Mouse (Mus musculus): ENCODE measurements around the gene Gucy2g. TPM values are rescaled to one million over a fixed set of nuclear protein-coding genes. Genes with fewer than 3 reads are reported as not detected.

Gucy2g gene
- 1 to 10 TPM; 2.4 to 4.3 (median 3.3) TPM for total RNA-seq (2022)

- DNase-seq (ENCODE audit: low spot score in 2 of 2) = no peak
Measured at GRCm38 (mm10) chr19:55241186-55241645, at the start of gene Gucy2g. Gucy2g (minus strand) TSS chr19:55241236.

GRCm38 (mm10) chr19:55288974-55289373, 47.9 kb upstream of the Gucy2g start:
- no peak for DNase-seq (ENCODE audit: low spot score in 2 of 2)

DNA sequence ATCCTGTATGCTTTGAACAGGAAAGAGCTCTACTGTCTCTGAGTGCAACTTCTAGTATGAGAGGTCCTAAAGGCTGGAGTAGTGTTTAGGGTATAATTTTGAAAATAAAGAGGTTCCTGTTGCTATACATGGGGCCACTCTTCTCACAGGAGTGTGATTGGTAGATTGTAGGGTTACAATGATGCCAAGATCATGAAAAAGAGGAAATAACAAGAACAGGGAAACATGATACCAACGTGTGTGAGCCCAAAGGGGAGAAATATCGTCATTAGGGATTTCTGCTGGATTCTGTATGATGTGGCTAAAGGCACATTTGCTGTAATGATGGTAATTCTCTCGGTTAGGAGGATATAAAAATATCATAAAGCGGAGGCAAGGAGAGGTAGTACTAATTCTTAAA, 45.0 kb upstream of the Gucy2g start:
- no peak for DNase-seq (ENCODE audit: low spot score in 2 of 2)

DNA sequence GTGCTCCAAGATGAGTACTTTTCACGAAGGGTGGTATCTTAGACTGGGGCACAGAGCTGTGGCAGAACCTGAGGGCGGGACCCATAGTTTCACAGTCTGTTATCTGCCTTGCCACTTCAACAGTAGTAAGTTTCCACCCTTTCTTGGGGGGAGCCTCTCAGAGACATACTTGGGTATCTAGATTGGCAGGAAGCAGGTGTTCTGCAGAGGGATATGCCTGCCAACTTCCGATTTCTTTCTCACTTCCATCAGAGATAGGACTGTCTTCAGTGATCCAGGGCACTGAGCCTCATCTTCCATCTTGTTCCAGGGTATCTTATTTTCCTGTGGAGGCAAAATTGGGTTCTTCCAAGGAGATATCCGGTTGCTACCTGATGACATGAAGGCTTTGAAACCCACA, 43.1 kb upstream of the Gucy2g start:
- no peak for DNase-seq (ENCODE audit: low spot score in 2 of 2)

- no peak for DNase-seq (ENCODE audit: low spot score in 2 of 2)
Measured at GRCm38 (mm10) chr19:55276770-55277169, 35.7 kb upstream of the Gucy2g start.

- no peak for DNase-seq (ENCODE audit: low spot score in 2 of 2)
Measured at GRCm38 (mm10) chr19:55276100-55276499, 35.1 kb upstream of the Gucy2g start.

- DNase-seq (ENCODE audit: low spot score in 2 of 2) = no peak
Measured at GRCm38 (mm10) chr19:55273340-55273739, 32.3 kb upstream of the Gucy2g start.

GRCm38 (mm10) chr19:55271448-55271847, 30.4 kb upstream of the Gucy2g start:
- DNase-seq (ENCODE audit: low spot score in 2 of 2) = no peak

GRCm38 (mm10) chr19:55269051-55269450, 28.0 kb upstream of the Gucy2g start:
- DNase-seq (ENCODE audit: low spot score in 2 of 2) = no peak

- DNase-seq (ENCODE audit: low spot score in 2 of 2) = no peak
Measured at GRCm38 (mm10) chr19:55268150-55268549, 27.1 kb upstream of the Gucy2g start.

DNA sequence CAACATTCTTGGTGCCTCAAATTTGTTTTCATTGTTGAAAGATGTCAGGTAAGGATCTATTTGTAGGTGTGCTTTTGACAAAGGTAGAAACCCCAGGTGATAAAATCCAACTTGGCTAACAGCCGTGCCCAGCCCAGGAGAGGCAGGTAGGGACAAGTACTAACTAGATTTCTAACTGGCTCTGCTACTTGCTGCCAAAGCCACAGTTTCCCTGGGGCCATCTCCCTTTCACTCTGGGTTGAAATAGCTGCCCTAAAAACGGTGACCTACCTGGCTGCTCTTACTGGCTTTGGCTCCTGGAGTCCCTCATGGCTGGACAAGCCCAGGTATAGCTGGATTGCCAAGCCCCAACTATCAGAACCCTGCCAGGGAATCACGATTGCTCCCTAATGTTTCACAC, 25.8 kb upstream of the Gucy2g start:
- DNase-seq (ENCODE audit: low spot score in 2 of 2) = no peak

DNA sequence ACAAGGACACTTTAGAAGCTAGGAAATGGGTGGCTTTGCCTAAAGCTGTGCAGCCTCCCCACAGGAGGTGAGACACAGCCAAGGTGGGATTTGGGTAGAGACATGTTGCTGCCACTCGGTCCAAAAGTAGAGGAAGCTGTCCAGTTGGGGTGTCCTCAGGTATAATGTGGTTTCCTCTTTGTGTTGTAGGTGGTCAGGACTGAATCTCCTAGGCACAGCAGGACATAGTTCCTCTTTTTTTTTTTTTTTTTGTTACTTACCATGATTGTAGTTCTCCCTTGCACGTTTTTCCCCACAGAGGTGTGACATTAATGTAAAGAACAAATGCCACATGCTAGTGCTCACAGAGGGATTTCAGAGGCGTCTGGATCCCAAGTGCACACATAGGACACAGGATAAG, 24.2 kb upstream of the Gucy2g start:
- DNase-seq (ENCODE audit: low spot score in 2 of 2) = no peak

DNA sequence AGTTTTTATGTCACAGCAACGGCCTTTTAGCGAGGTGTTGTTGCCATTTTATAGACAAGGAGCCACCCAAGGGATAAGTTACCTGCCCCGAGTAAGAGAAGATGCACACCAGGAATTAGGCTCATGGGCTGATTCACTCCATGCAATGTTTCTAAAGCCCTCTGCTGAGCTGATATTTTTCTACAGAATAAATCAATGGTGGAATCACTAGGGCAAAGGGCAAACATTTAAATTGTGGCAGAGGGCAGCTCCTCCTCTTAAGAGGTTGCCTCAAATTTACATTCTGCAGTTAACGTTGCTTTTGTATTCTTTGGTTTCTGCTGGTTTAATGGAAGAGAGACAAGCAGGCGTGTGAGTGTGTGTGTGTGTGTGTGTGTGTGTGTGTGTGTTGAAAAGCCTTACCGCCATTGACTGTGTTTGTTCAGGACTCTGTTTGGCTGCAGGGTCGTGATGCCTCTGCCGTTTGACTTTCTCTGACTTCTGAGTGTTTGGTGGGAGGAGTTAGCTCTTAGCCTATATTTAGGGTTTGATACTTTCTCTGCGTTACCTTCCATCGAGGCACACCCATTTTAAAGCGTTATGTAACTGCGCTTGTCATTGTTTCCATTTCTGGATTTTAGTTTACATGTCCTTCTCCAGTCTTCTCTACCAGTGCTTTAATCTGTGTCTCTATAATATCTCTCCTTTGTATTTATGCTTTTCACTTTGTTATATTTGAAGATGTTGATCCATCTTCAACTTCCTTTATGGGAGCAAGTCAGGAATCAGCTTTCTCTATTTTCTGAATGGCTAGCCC, 19.6 kb upstream of the Gucy2g start:
- no peak for DNase-seq (ENCODE audit: low spot score in 2 of 2)

GRCm38 (mm10) chr19:55258514-55258913, 17.5 kb upstream of the Gucy2g start:
- DNase-seq (ENCODE audit: low spot score in 2 of 2) = no peak

GRCm38 (mm10) chr19:55257656-55258375, 16.8 kb upstream of the Gucy2g start:
- DNase-seq (ENCODE audit: low spot score in 2 of 2) = no peak

GRCm38 (mm10) chr19:55256156-55256555, 15.1 kb upstream of the Gucy2g start:
- no peak for DNase-seq (ENCODE audit: low spot score in 2 of 2)

DNA sequence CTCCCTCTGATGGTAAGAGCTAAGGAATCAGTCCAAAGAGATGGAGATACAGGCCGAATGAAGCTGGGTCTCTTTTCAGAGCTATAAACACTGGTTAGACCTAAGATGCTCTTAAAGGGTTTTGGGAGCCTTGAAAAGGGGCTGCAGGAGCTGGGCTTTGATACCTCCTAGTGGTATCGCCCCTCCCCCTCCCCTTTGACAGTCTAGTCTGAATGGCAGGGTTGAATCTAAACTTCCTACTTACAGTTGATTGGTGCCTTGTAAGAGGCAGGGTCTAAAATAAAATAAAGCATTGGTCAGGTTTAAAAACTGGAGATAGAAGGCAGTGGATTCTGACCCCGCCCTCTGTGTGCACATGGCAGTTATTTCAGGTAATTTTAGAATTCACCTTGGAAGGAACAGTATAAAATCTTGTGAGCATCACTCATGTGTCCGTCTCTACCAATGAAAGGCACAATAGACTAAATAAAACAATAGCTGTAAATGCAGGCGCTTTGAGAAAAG, 13.5 kb upstream of the Gucy2g start:
- peak in 1 of 2 experiments; percentile 46 for DNase-seq (ENCODE audit: low spot score in 2 of 2)

GRCm38 (mm10) chr19:55253570-55254441, 12.8 kb upstream of the Gucy2g start:
- DNase-seq (ENCODE audit: low spot score in 2 of 2) = peak; percentile 46 to 57

- DNase-seq (ENCODE audit: low spot score in 2 of 2) = no peak
Measured at GRCm38 (mm10) chr19:55253239-55253569, 12.2 kb upstream of the Gucy2g start.

DNA sequence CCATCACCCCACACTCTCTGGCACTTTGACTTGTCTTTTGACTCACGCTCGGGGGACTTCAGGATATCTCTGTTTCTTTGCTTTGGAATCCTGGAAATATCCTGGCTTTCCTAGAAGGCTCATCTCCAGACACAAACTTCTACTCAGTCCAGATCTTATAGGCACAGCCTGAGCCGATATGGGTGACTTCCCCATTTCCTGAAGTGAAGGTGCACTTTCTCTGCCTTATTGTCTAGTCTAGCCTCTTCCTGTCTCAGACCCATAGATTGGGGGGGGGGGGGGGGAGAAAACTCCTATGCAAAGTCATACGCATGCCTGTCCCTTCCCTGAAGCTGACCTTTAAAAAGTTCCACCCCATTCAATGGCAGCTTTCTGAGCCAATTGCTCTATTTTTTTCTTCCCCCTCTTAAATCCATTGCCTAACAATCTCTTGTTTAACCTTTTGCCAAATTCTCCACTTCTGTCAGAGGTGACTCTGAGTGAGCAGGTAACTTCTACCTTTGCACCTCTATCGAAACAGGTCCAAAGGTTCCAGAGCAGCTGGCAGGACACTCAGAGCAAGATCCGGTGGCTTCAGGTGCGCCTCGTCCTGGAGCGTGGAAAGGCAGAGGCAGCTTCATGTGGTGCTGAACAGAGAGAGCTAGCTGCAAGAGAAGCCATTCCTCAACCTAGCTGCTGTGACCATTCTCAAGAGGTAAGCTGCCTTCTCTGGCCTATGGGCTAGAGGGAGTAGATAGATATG, 10.5 kb upstream of the Gucy2g start, which contains the start of gene Acsl5:
Gene Acsl5, plus strand, starts transcription at position 556 of the 742 bp plus-strand sequence.
- no peak for DNase-seq (ENCODE audit: low spot score in 2 of 2)

DNA sequence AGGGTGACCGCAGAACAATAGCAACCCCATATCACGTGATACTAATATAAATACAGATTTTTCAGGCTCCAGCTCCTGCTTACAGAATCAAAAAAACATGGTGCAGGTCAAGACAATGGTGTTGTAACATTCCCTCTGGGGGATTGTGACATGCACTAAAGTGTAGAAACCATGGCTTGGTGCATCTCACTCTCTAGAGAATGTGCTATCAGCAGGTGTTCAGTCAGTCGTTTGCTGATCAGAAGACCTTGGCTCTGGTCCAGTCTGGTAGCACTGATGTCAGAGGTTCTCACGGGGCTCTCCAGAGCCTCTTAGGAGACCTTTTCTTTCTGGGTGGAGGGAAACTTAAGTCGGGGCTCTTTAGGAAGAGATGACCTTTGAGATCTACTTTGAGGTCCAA, 9.4 kb upstream of the Gucy2g start:
- DNase-seq (ENCODE audit: low spot score in 2 of 2) = no peak
